ENCODE assay signal across 8 mouse cellular contexts in the genomic region with DNA sequence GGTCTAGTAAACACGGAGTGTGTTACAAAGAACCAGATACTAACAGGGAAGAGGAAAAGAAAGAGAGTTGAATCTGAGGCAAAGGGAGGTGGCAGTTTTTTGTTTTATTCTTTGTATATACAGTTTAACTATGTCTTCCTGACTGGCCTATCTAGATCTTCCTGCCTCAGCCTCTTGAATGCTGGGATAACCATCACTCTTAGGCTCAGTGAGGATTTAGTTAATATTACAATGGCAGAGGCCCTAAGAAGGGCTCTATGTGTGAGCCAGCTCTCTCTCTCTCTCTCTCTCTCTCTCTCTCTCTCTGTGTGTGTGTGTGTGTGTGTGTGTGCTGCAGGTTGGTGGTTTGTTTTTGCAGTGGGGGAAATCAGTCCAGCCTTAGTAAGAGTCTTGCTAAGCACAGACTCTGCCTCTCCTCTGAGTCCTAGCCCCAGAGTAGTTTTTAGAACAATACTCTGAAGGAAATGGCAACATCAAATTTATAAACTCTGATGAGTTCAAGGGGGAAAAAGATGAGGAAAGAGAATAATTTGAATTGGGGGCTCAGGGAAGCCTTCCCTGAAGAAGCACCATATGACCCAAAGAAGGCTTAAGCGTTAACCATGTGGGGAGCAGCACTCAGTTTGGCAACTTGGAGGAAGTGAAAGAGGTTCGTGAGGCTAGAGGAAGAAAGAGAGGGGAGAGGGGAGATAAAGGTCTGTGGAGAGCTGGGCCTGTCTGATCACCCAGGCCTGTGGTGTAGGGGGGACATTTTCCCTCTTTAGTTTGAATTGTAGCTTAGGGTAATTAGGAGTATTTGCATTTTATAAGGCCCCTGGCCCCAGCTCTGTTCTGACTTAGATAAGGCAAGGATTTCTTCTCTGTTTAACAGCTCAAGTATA. TPM values are rescaled to one million over a fixed set of nuclear protein-coding genes. Genes with fewer than 3 reads are reported as not detected.
DNase-seq lines count a peak whose midpoint lies in the region; ATAC-seq and TF ChIP-seq lines count a peak whose summit lies in the region.

No protein-coding gene starts in this region.

- ATAC-seq in lung, embryonic 14.5 days (ENCODE audit: insufficient read depth): no peak
- ATAC-seq in embryonic facial prominence, embryonic 15.5 days (ENCODE audit: insufficient number of reproducible peaks, low FRiP score, low TSS enrichment, low read depth): no peak

- H3K4me1 ChIP-seq in lung, embryonic 14.5 days (ENCODE audit: insufficient read depth): 0 out of 2 replicates have a peak, but pooled peaks cover 9% of the 10 kb centered on the region
- peaks cover 29% of the 10 kb centered on the region for H3K4me1 ChIP-seq in embryonic facial prominence, embryonic 15.5 days
- H3K4me1 ChIP-seq in small intestine, adult 2 months (ENCODE audit: control insufficient read depth, insufficient read depth, insufficient read length, low read length): peaks cover 24% of the 10 kb centered on the region; the same call in 1 of the 2 replicates

- peak overlapping the region; percentile 95; the same call in 1 of the 2 replicates for H3K4me3 ChIP-seq in lung, embryonic 14.5 days (ENCODE audit: low read depth, low read length)
- H3K4me3 ChIP-seq in embryonic facial prominence, embryonic 15.5 days (replicated peaks): no peak overlapping the region
- H3K4me3 ChIP-seq in small intestine, adult 2 months (ENCODE audit: low read depth, low read length): no peak overlapping the region

- peak; percentile 12 for DNase-seq in lung, embryonic 14.5 days
- no peak for DNase-seq in lung, postnatal 4 days
- DNase-seq in liver: peak; percentile 31
- no peak for DNase-seq in layer of hippocampus, postnatal 14 days (ENCODE audit: low spot score in 2 of 2)
- no peak for DNase-seq in kidney, adult 9 months
- no peak for DNase-seq in gastrocnemius, postnatal 4 days (ENCODE audit: low spot score in 2 of 2)

- no peaks in the 10 kb centered on the region for H3K27me3 ChIP-seq in lung, embryonic 14.5 days (ENCODE audit: insufficient read depth, low read length)
- H3K27me3 ChIP-seq in embryonic facial prominence, embryonic 15.5 days: no peaks in the 10 kb centered on the region
- H3K27me3 ChIP-seq in small intestine, adult 2 months (ENCODE audit: control insufficient read depth, insufficient read depth, low read length): no peaks in the 10 kb centered on the region

- H3K27ac ChIP-seq in lung, embryonic 14.5 days (ENCODE audit: low read depth): 0 out of 2 replicates have a peak overlapping the region, but pooled peaks have one; percentile 2
- H3K27ac ChIP-seq in embryonic facial prominence, embryonic 15.5 days (replicated peaks): no peak overlapping the region
- peak overlapping the region; percentile 38; the same call in 1 of the 2 replicates for H3K27ac ChIP-seq in small intestine, adult 2 months (ENCODE audit: insufficient read depth, low read depth, low read length)

- no peak for TF ChIP-seq CTCF in lung, embryonic 14.5 days (IDR thresholded peaks at IDR 0.05; ENCODE audit: low read depth)
- TF ChIP-seq CTCF in small intestine, adult 2 months (IDR thresholded peaks at IDR 0.05; ENCODE audit: extremely low read depth, insufficient read length, insufficient replicate concordance, low read depth, low read length): no peak

- H3K4me2 ChIP-seq in lung, embryonic 14.5 days: peak overlapping the region; percentile 84
- H3K4me2 ChIP-seq in embryonic facial prominence, embryonic 15.5 days (replicated peaks): peak overlapping the region; percentile 79; the same call in 1 of the 2 replicates

- no peak overlapping the region for H3K9ac ChIP-seq in lung, embryonic 14.5 days
- H3K9ac ChIP-seq in embryonic facial prominence, embryonic 15.5 days: no peak overlapping the region

- H3K36me3 ChIP-seq in lung, embryonic 14.5 days (ENCODE audit: insufficient read depth): peaks cover 4% of the 10 kb centered on the region; the same call in 1 of the 2 replicates
- no peaks in the 10 kb centered on the region for H3K36me3 ChIP-seq in embryonic facial prominence, embryonic 15.5 days
- H3K36me3 ChIP-seq in small intestine, adult 2 months (ENCODE audit: control insufficient read depth, insufficient read depth, low read length): no peaks in the 10 kb centered on the region

- no peaks in the 10 kb centered on the region for H3K9me3 ChIP-seq in lung, embryonic 14.5 days (ENCODE audit: low read depth, low read length)
- no peaks in the 10 kb centered on the region for H3K9me3 ChIP-seq in embryonic facial prominence, embryonic 15.5 days (replicated peaks)

- no peak for TF ChIP-seq POLR2A in small intestine, adult 2 months (IDR thresholded peaks at IDR 0.05; ENCODE audit: low read depth, low read length)

- WGBS in lung, embryonic 14.5 days: 45% methylated on average over 3 of the region's 3 CpGs
- WGBS in embryonic facial prominence, embryonic 15.5 days: 60% methylated on average over 3 of the region's 3 CpGs
- WGBS in small intestine, adult 2 months: 20% methylated on average over 3 of the region's 3 CpGs

RNA-seq across cellular contexts. Expression of a gene that starts 2.0 kb away (rescaled TPM):
- polyA plus RNA-seq in lung, embryonic 14.5 days (2014; fragmentation: Nextera tagmentation; extraction: Ambion mirVana): 18.1 and 19.7 TPM in 2 replicates
- 11.8 and 12.4 TPM in 2 replicates for polyA plus RNA-seq in embryonic facial prominence, embryonic 15.5 days (2015; fragmentation: Nextera tagmentation; extraction: Ambion mirVana)
- polyA plus RNA-seq in small intestine, adult 2 months (2012; rRNA removed): 13.4 and 21.8 TPM in 2 replicates
- total RNA-seq in layer of hippocampus, postnatal 14 days (2021): 10 to 100 TPM; 25.4 to 26.0 TPM
- 10 to 100 TPM; 18.4 to 20.2 TPM for total RNA-seq in gastrocnemius, postnatal 4 days (2021)

RNA-seq across cellular contexts. Expression of a gene that starts 47.9 kb away (rescaled TPM):
- polyA plus RNA-seq in lung, embryonic 14.5 days (2014; fragmentation: Nextera tagmentation; extraction: Ambion mirVana): 191 and 196 TPM in 2 replicates
- 205 and 222 TPM in 2 replicates for polyA plus RNA-seq in embryonic facial prominence, embryonic 15.5 days (2015; fragmentation: Nextera tagmentation; extraction: Ambion mirVana)
- polyA plus RNA-seq in small intestine, adult 2 months (2012; rRNA removed): 16.7 and 32.0 TPM in 2 replicates
- 10 to 100 TPM; 58.7 to 66.9 TPM for total RNA-seq in layer of hippocampus, postnatal 14 days (2021)
- 10 to 100 TPM; 71.6 to 77.3 TPM for total RNA-seq in gastrocnemius, postnatal 4 days (2021)

Comparison
In these comparisons a context has a peak if more than half of its experiments do, and no peak if none do; other contexts are left out.
1. DNase-seq: peak in lung, embryonic 14.5 days (single experiment) and liver (single experiment); none in lung, postnatal 4 days (0 of 2), layer of hippocampus, postnatal 14 days (0 of 2), kidney, adult 9 months (single experiment) and gastrocnemius, postnatal 4 days (0 of 2).